Mouse (Mus musculus) E14TG2a.4 (cell line): ENCODE results near the gene Chrd.

Source experiments
- CTCF ChIP-seq: conservative IDR thresholded peaks from 2 replicates; pipeline ENCODE4 v1.5.1; 2014; ENCODE audit warnings: low read length
- NANOG ChIP-seq: IDR thresholded peaks from 2 replicates; pipeline ENCODE4 v1.6.1; 2014; ENCODE audit warnings: borderline replicate concordance, low read length, mixed read lengths
- POU5F1 ChIP-seq: IDR thresholded peaks from 2 replicates; pipeline ENCODE4 v1.6.1; 2014; ENCODE audit warnings: low read length, borderline replicate concordance

GRCm38 (mm10) chr16:20723247-20723646 lies 9.7 kb upstream of the Chrd start:
- no peak for TF ChIP-seq CTCF
- no peak for TF ChIP-seq NANOG
- no peak for TF ChIP-seq POU5F1
